Mouse (Mus musculus): ENCODE results near the gene Gpr174. TPM values are rescaled to one million over a fixed set of nuclear protein-coding genes. Genes with fewer than 3 reads are reported as not detected.

The Gpr174 gene
- under 1 TPM in 1 of 2 experiments, not detected in 1; 0.35 TPM for total RNA-seq (2023)

DNA sequence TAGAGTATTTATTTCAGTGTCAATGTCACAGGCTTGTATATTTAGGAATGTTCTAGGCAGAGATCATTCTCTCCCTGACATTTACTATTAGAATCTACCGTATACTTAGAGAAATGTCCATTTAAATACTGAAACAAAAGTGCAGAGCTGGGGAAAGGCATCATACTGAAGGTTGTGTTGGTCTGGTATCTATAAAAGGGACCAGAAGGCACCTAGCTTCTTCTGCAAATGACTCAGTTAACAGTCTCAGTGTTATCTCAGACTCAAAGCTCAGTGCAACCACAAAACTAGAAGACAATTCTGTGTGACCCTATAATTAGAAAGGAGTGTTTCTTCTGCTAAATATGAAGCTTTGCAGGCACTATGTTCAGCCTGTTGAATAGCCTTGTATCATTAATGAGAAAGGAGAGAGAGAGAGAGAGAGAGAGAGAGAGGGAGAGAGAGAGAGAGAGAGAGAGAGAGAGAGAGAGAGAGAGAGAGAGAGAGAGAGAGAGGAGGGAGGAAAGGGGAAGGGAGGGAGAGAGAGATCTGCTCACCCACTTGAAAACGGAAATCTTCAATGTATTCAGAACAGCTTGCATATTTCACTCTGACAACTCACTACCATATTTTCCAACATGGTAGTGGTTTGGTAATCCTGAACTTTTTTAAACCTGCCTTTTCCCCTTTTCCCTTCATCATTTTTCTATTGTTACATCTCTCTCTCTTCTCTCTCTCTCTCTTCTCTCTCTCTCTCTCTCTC lies at the start of gene Gpr174:
Gpr174 (plus strand) TSS at position 393 of the 742 bp plus-strand sequence.

Other genes starting within 250 kb of the Gpr174 start
- gene P2ry10, start 167.4 kb upstream of the Gpr174 start, total RNA-seq (2023), result under 1 TPM; 0.75 to 0.86 TPM
- 1 to 10 TPM; 2.4 to 4.6 TPM for gene P2ry10b, start 107.0 kb upstream of the Gpr174 start, total RNA-seq (2023)
- gene Itm2a, start 147.5 kb downstream of the Gpr174 start, total RNA-seq (2023), result under 1 TPM in 1 of 2 experiments, not detected in 1; 0.33 TPM

Measured in neutrophil, adult 83 days (primary cell).